Comparison of ENCODE assay signal across 9 mouse cellular contexts in the genomic region with DNA sequence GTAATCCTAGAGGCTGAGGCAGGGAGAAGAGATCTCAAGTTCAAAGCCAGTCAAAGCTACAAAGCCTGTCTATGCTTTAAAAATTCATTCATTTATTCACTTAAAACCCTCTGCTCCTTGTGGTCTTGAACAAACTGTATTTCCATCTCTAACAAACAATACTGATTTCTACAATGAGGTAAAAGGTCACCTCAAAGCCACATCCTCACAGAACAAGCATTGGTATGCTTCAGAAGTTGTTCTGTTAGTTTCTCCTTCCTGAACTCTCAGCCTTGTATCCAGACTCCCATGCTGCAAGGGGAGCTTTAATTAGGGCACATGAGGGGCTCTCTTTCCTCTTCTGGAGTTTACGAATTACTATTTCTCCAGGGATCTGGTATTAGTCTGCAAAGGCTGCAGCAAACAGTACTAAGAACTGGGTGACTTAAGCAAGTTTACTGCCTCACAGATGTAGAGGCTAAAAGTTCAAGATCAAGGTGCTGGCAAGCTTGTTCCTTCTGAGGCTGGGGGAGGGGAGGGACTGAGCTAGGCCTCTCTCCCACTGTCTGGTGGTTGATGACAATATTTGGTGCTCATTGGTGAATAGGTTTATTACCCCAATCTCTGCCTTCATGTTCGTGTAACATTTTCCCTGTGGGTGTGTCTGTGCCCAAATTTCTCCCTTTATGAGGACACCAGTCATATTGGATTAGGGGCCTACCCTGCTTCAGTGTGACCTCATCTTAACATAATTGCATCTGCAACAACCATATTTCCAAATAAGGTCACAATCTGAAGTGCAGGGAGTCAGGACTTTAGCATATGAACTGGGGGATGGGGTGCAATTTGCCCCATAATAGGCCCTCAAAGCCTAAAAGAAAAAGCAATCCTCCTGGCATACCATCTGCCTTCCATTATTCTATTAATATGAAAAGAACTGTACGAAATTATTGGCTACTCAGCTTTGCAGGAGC. TPM values are rescaled to one million over a fixed set of nuclear protein-coding genes. Genes with fewer than 3 reads are reported as not detected.
DNase-seq lines count a peak whose midpoint lies in the region; ATAC-seq and TF ChIP-seq lines count a peak whose summit lies in the region.
"Had no signal": no experiment of that assay in that cellular context is flagged by ENCODE, and none has a peak within 500 bp of the region (broad histone marks: within the 10 kb centered on the region; RNA-seq: fewer than 3 reads in every experiment).

No protein-coding gene starts in this region.

- H3K9ac ChIP-seq in heart, adult 2 months (ENCODE audit: low read depth, low read length), result no peak overlapping the region
- no peak overlapping the region for H3K9ac ChIP-seq in hindbrain, embryonic 12.5 days
- H3K9ac ChIP-seq in liver, embryonic 14.5 days (replicated peaks), result peak overlapping the region; percentile 20; the same call in 1 of the 2 replicates

- no peaks in the 10 kb centered on the region for H3K36me3 ChIP-seq in heart, embryonic 10.5 days
- H3K36me3 ChIP-seq in heart, adult 2 months (ENCODE audit: control insufficient read depth, insufficient read depth, low read length), result peaks cover 14% of the 10 kb centered on the region
- H3K36me3 ChIP-seq in hindbrain, embryonic 12.5 days, result no peaks in the 10 kb centered on the region
- H3K36me3 ChIP-seq in liver, embryonic 14.5 days (replicated peaks; ENCODE audit: control insufficient read depth, insufficient read depth, low read depth), result peaks cover 7% of the 10 kb centered on the region

- H3K4me2 ChIP-seq in hindbrain, embryonic 12.5 days (replicated peaks), result no peak overlapping the region
- H3K4me2 ChIP-seq in liver, embryonic 14.5 days (ENCODE audit: low read depth), result no peak overlapping the region

- H3K27me3 ChIP-seq in heart, embryonic 10.5 days (ENCODE audit: insufficient read depth, poor library complexity, severe bottlenecking), result no peaks in the 10 kb centered on the region
- H3K27me3 ChIP-seq in heart, adult 2 months (ENCODE audit: control insufficient read depth, insufficient read depth, low read length), result no peaks in the 10 kb centered on the region
- H3K27me3 ChIP-seq in hindbrain, embryonic 12.5 days, result no peaks in the 10 kb centered on the region
- no peaks in the 10 kb centered on the region for H3K27me3 ChIP-seq in liver, embryonic 14.5 days (ENCODE audit: control insufficient read depth, insufficient read depth, low read length)

- H3K4me1 ChIP-seq in heart, embryonic 10.5 days, result peaks cover 74% of the 10 kb centered on the region
- H3K4me1 ChIP-seq in heart, adult 2 months (ENCODE audit: control insufficient read depth, insufficient read depth, low read length), result peaks cover 29% of the 10 kb centered on the region
- H3K4me1 ChIP-seq in hindbrain, embryonic 12.5 days, result peaks cover 64% of the 10 kb centered on the region
- peaks cover 70 to 72% of the 10 kb centered on the region in 2 experiments for H3K4me1 ChIP-seq in liver, embryonic 14.5 days (replicated peaks; ENCODE audit: control insufficient read depth in 2 of 2, insufficient read depth in 2 of 2, low read length in 1 of 2)

- no peak overlapping the region for H3K4me3 ChIP-seq in heart, embryonic 10.5 days
- no peak overlapping the region for H3K4me3 ChIP-seq in heart, adult 2 months
- H3K4me3 ChIP-seq in hindbrain, embryonic 12.5 days, result no peak overlapping the region
- no peak overlapping the region for H3K4me3 ChIP-seq in liver, embryonic 14.5 days (ENCODE audit: insufficient read depth in 1 of 2, low read depth in 2 of 2, low read length in 2 of 2)

- intact Hi-C loops in heart, adult 2 months (cut with DNase I), result no loop called here

- TF ChIP-seq EP300 in heart, adult 2 months (IDR thresholded peaks at IDR 0.05; ENCODE audit: insufficient read depth, low read depth, low read length), result no peak
- no peak for TF ChIP-seq EP300 in liver, embryonic 14.5 days (IDR thresholded peaks at IDR 0.05; ENCODE audit: low read depth)

- WGBS in heart, embryonic 10.5 days, result 86% methylated on average over 3 of the region's 3 CpGs
- 84% methylated on average over 3 of the region's 3 CpGs for whole genome bisulfite sequencing in heart, adult 2 months
- 57% methylated on average over 3 of the region's 3 CpGs for WGBS in hindbrain, embryonic 12.5 days
- WGBS in liver, embryonic 14.5 days (ENCODE audit: insufficient replicate concordance), result 70% methylated on average over 3 of the region's 3 CpGs

- no peak for DNase-seq in heart, embryonic 10.5 days (ENCODE audit: low spot score)
- DNase-seq in heart, adult 2 months, result no peak
- peak; percentile 52 for DNase-seq in CD4-positive, CD25-positive, alpha-beta regulatory T cell, adult 2 months (ENCODE audit: low read depth, low spot score)
- no peak for DNase-seq in liver, embryonic 14.5 days (ENCODE audit: low read depth in 3 of 3, low spot score in 3 of 3)
- no peak for DNase-seq in urinary bladder, postnatal 4 days (ENCODE audit: low spot score in 2 of 2)
- no peak for DNase-seq in lung, postnatal 10 days
- no peak for DNase-seq in B cell, adult 2 months
- DNase-seq: adrenal gland, postnatal 10 days had no signal

- peaks cover 4% of the 10 kb centered on the region for H3K79me2 ChIP-seq in heart, adult 2 months (replicated peaks; ENCODE audit: control insufficient read depth, insufficient read depth, low read length)

- TF ChIP-seq POLR2A in heart, adult 2 months (IDR thresholded peaks at IDR 0.05; ENCODE audit: insufficient read depth, low read depth, low read length), result no peak

- TF ChIP-seq CTCF in heart, adult 2 months (IDR thresholded peaks at IDR 0.05), result no peak
- TF ChIP-seq CTCF in liver, embryonic 14.5 days (IDR thresholded peaks at IDR 0.05; ENCODE audit: low read depth), result no peak

- peak overlapping the region; percentile 44; the same call in 1 of the 2 replicates for H3K27ac ChIP-seq in heart, embryonic 10.5 days
- no peak overlapping the region for H3K27ac ChIP-seq in heart, adult 2 months
- no peak overlapping the region for H3K27ac ChIP-seq in hindbrain, embryonic 12.5 days
- H3K27ac ChIP-seq in liver, embryonic 14.5 days, result 0 out of 2 replicates have a peak overlapping the region, but pooled peaks have one; percentile 10

- no peaks in the 10 kb centered on the region for H3K9me3 ChIP-seq in heart, embryonic 10.5 days
- H3K9me3 ChIP-seq in hindbrain, embryonic 12.5 days (replicated peaks), result no peaks in the 10 kb centered on the region
- H3K9me3 ChIP-seq in liver, embryonic 14.5 days (ENCODE audit: control insufficient read depth, low read length), result no peaks in the 10 kb centered on the region

- ATAC-seq in hindbrain, embryonic 12.5 days (ENCODE audit: low FRiP score), result peak; percentile 9; the same call in 1 of the 2 replicates
- no peak for ATAC-seq in liver, embryonic 14.5 days (ENCODE audit: insufficient read depth)

RNA-seq across cellular contexts. Expression of a gene that starts 27.0 kb away (rescaled TPM):
- polyA plus RNA-seq in heart, embryonic 10.5 days (2016; fragmentation: Nextera tagmentation; extraction: Ambion mirVana), result 1.4 and 1.5 TPM in 2 replicates
- 1 to 10 TPM; 2.1 to 2.7 TPM for total RNA-seq in heart, adult 2 months (2021)
- polyA plus RNA-seq in heart, adult 2 months (2012; rRNA removed), result 1.9 and 2.7 TPM in 2 replicates
- 1.7 and 1.8 TPM in 2 replicates for polyA plus RNA-seq in hindbrain, embryonic 12.5 days (2016; fragmentation: Nextera tagmentation; extraction: Ambion mirVana)
- polyA plus RNA-seq in liver, embryonic 14.5 days (2012; rRNA removed), result 4.5 and 5.1 TPM in 2 replicates
- polyA plus RNA-seq in liver, embryonic 14.5 days (2014; fragmentation: Nextera tagmentation; extraction: Ambion mirVana), result 6.3 and 8.4 TPM in 2 replicates

RNA-seq across cellular contexts. Expression of a gene that starts 27.7 kb away (rescaled TPM):
- 15.9 and 20.1 TPM in 2 replicates for polyA plus RNA-seq in heart, embryonic 10.5 days (2016; fragmentation: Nextera tagmentation; extraction: Ambion mirVana)
- 10 to 100 TPM; 91.0 to 98.5 TPM for total RNA-seq in heart, adult 2 months (2021)
- polyA plus RNA-seq in heart, adult 2 months (2012; rRNA removed), result 35.9 and 51.3 TPM in 2 replicates
- polyA plus RNA-seq in hindbrain, embryonic 12.5 days (2016; fragmentation: Nextera tagmentation; extraction: Ambion mirVana), result 32.4 and 37.5 TPM in 2 replicates
- polyA plus RNA-seq in liver, embryonic 14.5 days (2012; rRNA removed), result 10.7 and 12.3 TPM in 2 replicates
- 13.0 and 15.5 TPM in 2 replicates for polyA plus RNA-seq in liver, embryonic 14.5 days (2014; fragmentation: Nextera tagmentation; extraction: Ambion mirVana)

Comparison
In these comparisons a context has a peak if more than half of its experiments do, and no peak if none do; other contexts are left out.
1. H3K27ac ChIP-seq: peak in heart, embryonic 10.5 days (single experiment) and liver, embryonic 14.5 days (single experiment); none in heart, adult 2 months (single experiment) and hindbrain, embryonic 12.5 days (single experiment).